Mouse (Mus musculus): Measurements from ENCODE around the gene Trpm3. TPM values are rescaled to one million over a fixed set of nuclear protein-coding genes. Genes with fewer than 3 reads are reported as not detected.

Trpm3 gene
- polyA plus RNA-seq, 1 experiment from 2014 or later, result 6.0 TPM

DNA sequence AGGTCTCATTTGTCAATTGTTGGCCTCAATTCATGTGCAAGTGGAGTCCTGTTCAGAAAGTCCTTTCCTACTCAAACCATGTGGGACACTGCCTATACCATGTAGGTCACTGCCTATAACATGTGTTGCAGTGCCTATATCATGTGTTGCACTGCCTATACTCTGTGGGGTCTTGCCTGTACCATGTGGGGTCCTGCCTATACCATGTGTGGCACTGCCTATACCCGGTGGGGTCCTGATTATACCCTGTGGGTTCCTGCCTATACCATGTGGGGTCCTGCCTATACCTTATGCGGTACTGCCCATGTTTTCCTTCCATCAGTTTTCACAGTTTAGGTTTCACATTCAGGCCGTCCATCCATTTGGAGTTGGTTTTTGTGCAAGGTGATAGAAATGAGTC, 197.4 kb downstream of the Trpm3 start:
- no peak overlapping the region for H3K4me3 ChIP-seq
- no peaks in the 10 kb centered on the region for H3K27me3 ChIP-seq (ENCODE audit: poor library complexity, severe bottlenecking)
- no peaks in the 10 kb centered on the region for H3K9me3 ChIP-seq
- DNase-seq (ENCODE audit: extremely low spot score, low spot score), result no peak
- H3K27ac ChIP-seq, result no peak overlapping the region
- WGBS, result 83% methylated on average over 3 of the region's 3 CpGs
- no peaks in the 10 kb centered on the region for H3K4me1 ChIP-seq
- H3K36me3 ChIP-seq (replicated peaks), result no peaks in the 10 kb centered on the region

DNA sequence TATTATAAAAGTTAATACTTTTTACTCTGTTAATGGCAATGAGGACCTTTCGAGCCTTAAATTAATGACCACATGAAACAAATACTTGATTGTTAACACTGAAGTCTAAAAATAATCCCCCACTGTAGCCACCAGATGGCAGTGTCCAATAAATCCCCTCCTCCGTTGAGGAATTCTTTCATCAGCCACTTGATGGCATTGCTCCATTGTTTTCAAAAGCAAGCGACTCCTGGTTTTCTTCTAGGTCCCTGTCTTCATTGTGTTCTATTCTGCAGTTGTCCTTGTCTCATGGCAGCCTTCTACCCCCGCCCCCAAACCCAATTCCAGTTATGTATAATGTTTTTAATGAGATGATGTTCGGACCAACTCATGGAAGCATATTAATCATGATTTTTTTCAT, 198.6 kb downstream of the Trpm3 start:
- H3K4me1 ChIP-seq, result no peaks in the 10 kb centered on the region
- H3K27me3 ChIP-seq (ENCODE audit: poor library complexity, severe bottlenecking), result no peaks in the 10 kb centered on the region
- no peaks in the 10 kb centered on the region for H3K36me3 ChIP-seq (replicated peaks)
- H3K27ac ChIP-seq, result no peak overlapping the region
- no peaks in the 10 kb centered on the region for H3K9me3 ChIP-seq
- peak; percentile 17 for DNase-seq (ENCODE audit: extremely low spot score, low spot score)
- no peak overlapping the region for H3K4me3 ChIP-seq
- WGBS, result 25% methylated on average over 5 of the region's 5 CpGs

DNA sequence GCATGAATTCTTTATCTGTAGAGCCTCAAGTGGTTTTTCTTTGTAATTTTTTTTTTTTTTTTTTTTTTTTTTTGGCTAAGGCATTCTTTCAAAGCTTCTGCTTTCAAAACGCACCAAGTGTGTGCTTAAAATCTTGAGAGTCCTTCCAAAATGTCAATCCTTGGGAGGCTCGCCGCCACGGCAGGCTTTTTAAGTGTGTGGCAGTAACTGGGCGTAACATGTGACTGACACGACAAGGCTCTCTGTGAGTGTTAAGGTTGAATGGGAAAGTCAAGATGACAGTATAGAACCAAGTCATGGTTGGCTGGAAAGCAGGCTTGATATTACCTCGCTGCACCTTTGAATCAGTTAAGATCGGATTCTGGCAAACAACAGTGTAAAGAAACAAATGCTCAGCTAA, 200.1 kb downstream of the Trpm3 start:
- no peak for DNase-seq (ENCODE audit: extremely low spot score, low spot score)
- no peaks in the 10 kb centered on the region for H3K4me1 ChIP-seq
- H3K27ac ChIP-seq, result no peak overlapping the region
- 84% methylated on average over 8 of the region's 8 CpGs for WGBS
- H3K27me3 ChIP-seq (ENCODE audit: poor library complexity, severe bottlenecking), result no peaks in the 10 kb centered on the region
- H3K36me3 ChIP-seq (replicated peaks), result no peaks in the 10 kb centered on the region
- no peak overlapping the region for H3K4me3 ChIP-seq
- H3K9me3 ChIP-seq, result no peaks in the 10 kb centered on the region

DNA sequence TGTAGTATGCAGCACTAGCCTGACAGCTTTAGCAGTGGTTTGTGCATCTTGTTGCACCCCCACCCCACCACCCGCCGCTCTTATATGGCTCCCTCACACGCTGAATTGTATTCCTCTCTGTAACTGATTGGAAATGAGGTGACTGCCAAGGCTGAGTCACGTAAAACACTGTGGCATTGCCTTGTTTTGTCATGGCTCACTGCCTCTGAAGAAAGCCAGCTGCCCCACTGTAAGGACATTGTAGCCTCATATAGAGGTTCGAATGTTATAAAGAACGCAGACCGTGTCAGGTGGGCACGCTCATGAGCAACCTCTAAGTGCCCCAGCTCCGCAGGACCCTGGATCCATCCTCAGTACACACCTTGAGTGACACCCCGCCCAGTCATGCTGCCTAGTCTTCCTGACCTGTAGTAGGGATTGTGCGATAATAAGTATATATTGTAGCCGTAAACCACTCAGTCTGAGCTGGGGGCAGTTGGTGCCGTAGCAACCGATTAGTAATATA, 215.2 kb downstream of the Trpm3 start:
- H3K27me3 ChIP-seq (ENCODE audit: poor library complexity, severe bottlenecking), result no peaks in the 10 kb centered on the region
- H3K4me1 ChIP-seq, result peaks cover 4% of the 10 kb centered on the region; the same call in 1 of the 2 replicates
- 93% methylated on average over 14 of the region's 14 CpGs for WGBS
- no peaks in the 10 kb centered on the region for H3K36me3 ChIP-seq (replicated peaks)
- H3K27ac ChIP-seq, result no peak overlapping the region
- DNase-seq (ENCODE audit: extremely low spot score, low spot score), result no peak
- H3K9me3 ChIP-seq, result no peaks in the 10 kb centered on the region
- no peak overlapping the region for H3K4me3 ChIP-seq

DNA sequence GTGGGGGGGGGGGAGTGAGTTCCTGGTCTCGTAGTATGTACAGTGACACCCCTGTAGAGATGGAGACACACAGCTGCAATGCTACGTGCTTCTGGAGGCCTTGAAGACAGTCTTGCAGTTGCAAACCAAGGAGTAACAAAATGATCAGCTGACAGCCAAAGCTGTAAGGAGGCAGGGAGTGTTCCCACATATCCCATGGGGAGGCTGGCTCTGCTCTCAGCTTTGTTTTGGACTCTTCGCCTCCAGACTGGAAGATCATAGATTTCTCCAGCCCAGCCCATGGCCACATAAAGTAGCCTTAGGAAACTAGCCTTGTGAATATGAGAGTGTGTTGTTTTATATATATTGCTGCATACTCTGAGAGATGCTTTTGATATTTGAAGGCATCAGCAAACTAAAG, 248.0 kb downstream of the Trpm3 start:
- WGBS, result 90% methylated on average over 3 of the region's 3 CpGs

DNA sequence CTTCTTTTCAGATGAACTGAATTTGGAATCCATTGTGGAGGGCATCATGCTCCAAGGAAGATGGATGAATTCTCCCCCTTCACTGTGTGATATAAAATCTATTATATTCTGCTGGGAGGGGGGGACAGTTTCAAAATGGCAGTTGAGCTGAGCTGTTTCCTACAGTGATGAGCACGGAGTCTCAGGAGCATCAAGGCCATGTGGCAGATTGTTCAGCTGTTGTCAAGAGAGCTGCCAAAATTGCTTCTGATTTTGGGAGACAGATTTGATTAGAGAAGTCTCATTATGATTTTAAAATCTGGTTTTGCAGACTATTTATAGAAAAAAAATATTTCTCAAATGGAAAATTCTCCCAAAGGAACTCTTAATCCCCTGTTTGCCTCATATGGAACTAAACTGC, 255.9 kb downstream of the Trpm3 start:
- Histone ChIP-seq H3K27me3 (ENCODE audit: poor library complexity, severe bottlenecking) (no peaks in the 10 kb centered on the region), H3K27ac (no peak overlapping the region), H3K4me1 (peaks cover 5% of the 10 kb centered on the region; the same call in 1 of the 2 replicates), H3K36me3 (replicated peaks) (no peaks in the 10 kb centered on the region), H3K9me3 (no peaks in the 10 kb centered on the region), H3K4me3 (no peak overlapping the region)
- no peak for DNase-seq (ENCODE audit: extremely low spot score, low spot score)
- WGBS, result 93% methylated on average over 1 of the region's 1 CpGs

More for the DNA sequence above, 248.0 kb downstream of the Trpm3 start:
- Histone ChIP-seq H3K9me3 (no peaks in the 10 kb centered on the region), H3K27ac (no peak overlapping the region), H3K27me3 (ENCODE audit: poor library complexity, severe bottlenecking) (no peaks in the 10 kb centered on the region), H3K36me3 (replicated peaks) (no peaks in the 10 kb centered on the region), H3K4me3 (no peak overlapping the region), H3K4me1 (no peaks in the 10 kb centered on the region)
- DNase-seq (ENCODE audit: extremely low spot score, low spot score), result no peak

DNA sequence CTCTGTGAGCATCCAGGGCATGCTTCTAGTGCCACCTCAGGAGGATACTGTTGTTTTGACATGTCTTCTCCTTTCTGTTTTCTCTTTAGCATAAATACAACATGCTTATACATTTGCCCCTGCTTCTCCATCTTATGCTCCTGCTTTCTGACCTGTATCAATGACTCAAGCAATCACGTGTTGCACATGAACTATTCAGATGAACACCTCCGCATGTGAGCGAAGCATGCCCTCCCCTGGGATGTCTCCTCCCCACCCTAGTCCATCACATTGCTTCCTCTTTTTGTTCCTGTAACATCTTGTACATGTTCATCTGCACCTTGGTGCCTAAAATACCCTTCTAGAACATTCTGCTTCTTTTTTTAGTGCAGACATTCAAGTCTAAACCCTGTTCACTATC, 265.2 kb downstream of the Trpm3 start:
- Histone ChIP-seq H3K27me3 (ENCODE audit: poor library complexity, severe bottlenecking) (no peaks in the 10 kb centered on the region), H3K9me3 (no peaks in the 10 kb centered on the region), H3K4me3 (no peak overlapping the region), H3K27ac (no peak overlapping the region), H3K36me3 (replicated peaks) (no peaks in the 10 kb centered on the region), H3K4me1 (no peaks in the 10 kb centered on the region)
- DNase-seq (ENCODE audit: extremely low spot score, low spot score), result no peak
- WGBS, result 94% methylated on average over 3 of the region's 3 CpGs

DNA sequence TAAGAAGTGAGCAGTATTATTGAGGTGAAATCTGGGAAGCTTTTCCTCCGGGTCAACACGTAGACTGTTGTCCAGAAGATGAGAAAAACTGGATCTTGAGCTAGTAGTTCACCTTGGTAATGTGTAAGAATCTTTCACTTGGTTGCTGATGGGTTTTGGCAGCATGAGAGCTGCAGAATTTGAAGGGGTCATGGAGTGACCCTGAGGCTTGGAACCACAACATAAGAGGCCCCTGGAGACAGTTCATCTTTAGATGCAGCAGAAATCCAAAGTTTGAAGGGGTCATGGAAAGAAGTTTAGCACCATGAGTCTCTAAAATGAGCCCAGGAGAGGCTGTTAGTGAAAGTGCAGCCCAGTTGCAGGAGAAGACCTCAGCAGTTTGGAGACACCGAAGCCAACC, 279.4 kb downstream of the Trpm3 start:
- no peak overlapping the region for H3K27ac ChIP-seq
- 93% methylated on average over 3 of the region's 3 CpGs for WGBS
- DNase-seq (ENCODE audit: extremely low spot score, low spot score), result no peak
- no peaks in the 10 kb centered on the region for H3K4me1 ChIP-seq
- H3K9me3 ChIP-seq, result no peaks in the 10 kb centered on the region
- no peak overlapping the region for H3K4me3 ChIP-seq
- no peaks in the 10 kb centered on the region for H3K36me3 ChIP-seq (replicated peaks)
- no peaks in the 10 kb centered on the region for H3K27me3 ChIP-seq (ENCODE audit: poor library complexity, severe bottlenecking)

DNA sequence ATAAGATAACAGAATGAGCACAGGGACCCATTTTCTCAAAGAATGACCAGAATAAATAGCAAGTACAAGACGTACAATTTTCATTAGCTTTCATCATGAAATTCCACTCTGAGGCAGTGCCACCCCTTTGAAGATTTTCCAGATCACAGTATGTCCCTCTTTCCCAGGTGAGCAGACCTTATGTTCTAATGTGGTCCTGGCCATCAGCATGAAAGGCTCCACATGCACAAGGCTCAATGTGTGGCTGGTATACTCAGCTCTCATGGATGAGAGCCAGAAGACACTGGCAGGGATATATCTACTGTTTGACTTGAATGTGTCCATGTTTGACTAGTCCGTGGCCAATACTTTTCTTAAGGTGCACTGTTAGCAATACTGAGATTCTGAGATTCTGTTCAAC, 298.4 kb downstream of the Trpm3 start:
- no peaks in the 10 kb centered on the region for H3K27me3 ChIP-seq (ENCODE audit: poor library complexity, severe bottlenecking)
- H3K9me3 ChIP-seq, result no peaks in the 10 kb centered on the region
- no peak overlapping the region for H3K4me3 ChIP-seq
- no peaks in the 10 kb centered on the region for H3K4me1 ChIP-seq
- H3K27ac ChIP-seq, result no peak overlapping the region
- no peaks in the 10 kb centered on the region for H3K36me3 ChIP-seq (replicated peaks)
- DNase-seq (ENCODE audit: extremely low spot score, low spot score), result no peak
- WGBS, result 92% methylated on average over 2 of the region's 2 CpGs

DNA sequence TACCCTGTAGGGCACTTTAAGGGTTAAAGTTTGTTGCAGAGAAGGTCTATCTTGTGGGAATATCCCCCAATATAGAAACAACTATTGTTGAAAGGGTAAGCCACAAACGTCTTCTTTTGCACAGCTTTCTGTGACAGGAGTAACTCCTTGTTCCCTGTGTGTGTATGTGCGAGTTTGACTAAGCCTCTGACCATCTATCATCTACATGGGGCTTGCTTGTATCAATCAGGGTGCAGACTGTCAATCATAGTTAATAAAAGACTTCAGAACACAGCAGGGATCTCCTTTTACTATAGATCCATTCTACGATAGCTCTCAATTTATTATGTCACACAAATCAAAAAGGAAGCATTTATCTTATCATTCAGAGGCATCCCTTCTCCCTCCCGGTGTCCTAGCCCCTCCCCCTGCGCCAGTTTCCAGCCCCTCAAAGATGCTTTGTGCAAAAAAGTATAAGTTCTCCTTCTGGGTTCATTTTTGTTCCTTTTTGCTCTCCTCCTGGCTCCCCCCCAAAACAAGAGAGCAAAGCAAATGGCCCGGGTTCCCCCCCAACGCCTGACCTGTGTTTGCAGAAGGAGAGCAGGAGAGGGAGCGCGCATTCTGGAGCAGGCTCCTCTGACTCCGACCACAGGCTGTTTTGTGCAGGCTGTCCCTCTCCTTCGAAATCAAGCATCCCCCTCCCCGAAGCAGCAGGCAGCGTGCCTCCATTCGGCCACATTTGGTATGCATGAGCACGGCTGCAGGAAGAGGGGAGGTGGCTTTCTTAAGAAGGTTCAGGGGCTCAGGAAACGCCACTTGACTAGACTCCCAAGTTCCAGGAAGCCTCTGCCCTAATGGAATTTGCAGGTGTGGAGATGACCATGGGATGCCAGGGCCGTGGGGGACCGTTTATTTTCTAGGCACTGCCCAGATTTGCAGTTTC, 308.8 kb downstream of the Trpm3 start:
- 5% methylated on average over 18 of the region's 18 CpGs for WGBS
- Histone ChIP-seq H3K27me3 (ENCODE audit: poor library complexity, severe bottlenecking) (peaks cover 23% of the 10 kb centered on the region), H3K27ac (peak overlapping the region; percentile 51; the same call in 1 of the 2 replicates), H3K4me3 (peak overlapping the region; percentile 53), H3K36me3 (replicated peaks) (no peaks in the 10 kb centered on the region), H3K9me3 (no peaks in the 10 kb centered on the region), H3K4me1 (peaks cover 32% of the 10 kb centered on the region)
- peak; percentile 27 for DNase-seq (ENCODE audit: extremely low spot score, low spot score)

DNA sequence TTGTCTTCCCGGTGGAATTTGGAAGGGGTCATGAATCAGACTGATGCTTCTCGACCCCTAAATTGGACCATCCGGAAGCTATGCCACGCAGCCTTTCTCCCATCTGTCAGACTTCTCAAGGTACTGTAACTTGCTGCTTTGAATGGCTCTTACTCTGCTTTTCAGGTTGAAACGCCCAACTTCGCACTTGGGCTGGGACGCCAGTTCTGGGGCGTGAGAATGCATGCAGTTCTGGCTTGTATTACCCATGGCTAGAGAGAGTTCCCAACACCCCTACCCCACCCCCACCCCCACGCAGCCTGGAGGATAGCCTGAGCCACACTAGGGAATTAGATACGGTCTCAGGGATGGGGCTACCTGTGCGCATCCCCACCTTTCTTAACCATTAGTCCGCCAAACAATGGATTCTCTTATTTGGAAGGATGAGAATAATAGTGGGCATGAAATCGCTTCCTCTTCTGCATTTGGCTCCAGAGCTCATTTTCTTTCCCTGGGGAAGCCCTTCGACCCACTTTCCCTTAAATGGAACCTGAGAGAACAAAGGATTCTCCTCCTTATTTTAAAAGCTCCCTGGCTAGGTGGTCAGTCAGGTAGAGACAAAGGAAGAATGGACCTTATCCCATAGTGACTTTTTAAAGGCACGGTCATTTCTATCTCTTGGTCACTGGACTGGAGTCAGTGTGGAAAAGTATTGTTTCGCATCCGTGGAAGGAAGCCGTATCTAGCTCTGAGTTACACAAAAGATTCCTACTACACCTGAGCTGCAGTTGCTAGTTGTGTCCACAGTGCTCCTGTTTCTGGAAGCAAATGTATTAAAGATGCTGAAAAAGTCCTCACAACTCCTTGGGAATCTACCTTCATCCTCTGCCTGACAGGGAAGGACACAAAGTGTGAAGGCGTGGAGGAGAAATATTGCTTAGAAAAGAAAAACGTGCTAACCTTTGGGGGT, 309.8 kb downstream of the Trpm3 start:
- peaks cover 32% of the 10 kb centered on the region for H3K4me1 ChIP-seq
- H3K27ac ChIP-seq, result peak overlapping the region; percentile 51; the same call in 1 of the 2 replicates

DNA sequence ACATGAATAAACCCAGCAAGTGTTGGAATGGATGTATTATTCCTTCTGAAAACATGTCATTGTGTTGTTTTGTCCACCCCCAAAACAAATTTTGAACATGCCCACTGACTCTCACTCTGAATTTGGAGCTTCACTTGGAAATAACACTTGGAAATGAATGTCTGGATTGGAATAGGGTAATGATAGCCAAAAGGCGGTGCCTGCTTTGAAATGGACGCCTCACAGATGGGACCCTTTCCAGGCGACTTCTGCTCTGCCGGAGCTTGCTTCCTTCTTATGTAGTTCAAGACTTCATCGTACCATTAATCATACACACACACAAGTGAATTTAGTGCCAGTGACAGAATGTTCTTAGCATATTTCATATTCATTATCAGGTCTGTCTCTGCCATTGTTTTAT, 312.4 kb downstream of the Trpm3 start:
- no peak overlapping the region for H3K4me3 ChIP-seq
- no peak for DNase-seq (ENCODE audit: extremely low spot score, low spot score)

More for the DNA sequence above, 309.8 kb downstream of the Trpm3 start:
- Histone ChIP-seq H3K27me3 (ENCODE audit: poor library complexity, severe bottlenecking) (peaks cover 23% of the 10 kb centered on the region), H3K9me3 (no peaks in the 10 kb centered on the region), H3K4me3 (peak overlapping the region; percentile 53), H3K36me3 (replicated peaks) (no peaks in the 10 kb centered on the region)
- WGBS, result 29% methylated on average over 20 of the region's 20 CpGs
- DNase-seq (ENCODE audit: extremely low spot score, low spot score), result no peak

More for the DNA sequence above, 312.4 kb downstream of the Trpm3 start:
- Histone ChIP-seq H3K4me1 (peaks cover 32% of the 10 kb centered on the region), H3K9me3 (no peaks in the 10 kb centered on the region), H3K27me3 (ENCODE audit: poor library complexity, severe bottlenecking) (peaks cover 21% of the 10 kb centered on the region), H3K36me3 (replicated peaks) (no peaks in the 10 kb centered on the region), H3K27ac (no peak overlapping the region)
- WGBS, result 92% methylated on average over 5 of the region's 5 CpGs
